Mouse (Mus musculus) erythroblast, embryonic 14.5 days (primary cell): ENCODE data around the gene Gm47996.
"Not testable (repeated sequence)": the region's sequence is repeated elsewhere in the genome, so short reads cannot be mapped to it uniquely, and the experiment has no call there.

ENCODE experiments used
- GATA1 ChIP-seq: IDR thresholded peaks from 2 replicates; pipeline ENCODE4 v1.6.1; 2012; ENCODE audit warnings: low read length, inconsistent platforms, mixed read lengths
- TAL1 ChIP-seq: IDR thresholded peaks from 3 replicates; pipeline ENCODE4 v1.6.1; 2012; ENCODE audit warnings: low read length, inconsistent platforms, mixed read lengths

GRCm38 (mm10) chr1:151208944-151209343 is 987 bp upstream of the Gm47996 start:
- TF ChIP-seq GATA1, TAL1: not testable (repeated sequence)
